Mouse (Mus musculus): ENCODE data around the gene Eprs.
A peak's percentile ranks its signal among the peaks of the same experiment; 100 is the strongest.
"Not testable (repeated sequence)": the region's sequence is repeated elsewhere in the genome, so short reads cannot be mapped to it uniquely, and the experiment has no call there.

The Eprs gene

DNA sequence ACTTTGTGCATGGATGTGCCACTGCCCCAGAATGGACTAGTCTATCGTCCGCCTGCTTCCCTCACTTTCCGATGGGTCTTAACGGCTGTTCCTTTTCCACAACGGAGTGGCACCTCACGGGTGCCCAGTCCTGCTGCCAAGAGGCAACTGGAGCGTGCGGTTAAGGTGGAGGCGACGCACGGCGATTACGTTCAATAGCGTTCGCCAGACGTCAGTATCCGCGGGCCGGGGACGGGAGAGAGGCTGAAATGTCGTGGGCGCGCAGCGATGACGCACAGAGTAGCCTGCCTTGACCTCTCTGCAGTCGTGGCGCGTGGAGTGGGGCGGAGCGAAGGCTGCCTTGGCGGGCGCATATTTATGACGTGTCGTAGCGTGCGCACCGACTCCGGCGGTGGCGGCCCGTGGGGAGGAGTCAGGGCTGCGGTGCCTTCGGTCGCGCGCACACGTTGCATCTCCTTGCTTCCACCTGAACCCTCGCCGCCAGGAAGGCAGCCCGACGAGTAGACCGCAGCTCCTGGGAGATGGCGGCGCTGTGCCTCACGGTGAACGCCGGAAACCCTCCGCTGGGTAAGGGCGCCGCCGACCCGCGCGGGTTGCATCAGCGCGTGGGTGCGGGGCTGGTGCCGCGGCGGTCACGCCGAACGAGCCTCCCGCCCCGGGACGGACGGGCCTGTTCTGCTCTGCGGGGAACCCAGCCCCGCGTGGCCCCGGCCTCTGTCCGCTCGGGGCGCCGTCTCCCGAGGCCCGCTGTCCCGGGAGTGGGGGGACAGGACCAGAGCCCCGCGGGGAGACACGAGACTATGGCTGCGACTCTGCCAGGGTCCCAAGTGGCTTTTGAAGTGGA is at the start of gene Eprs:
Gene Eprs, plus strand, starts transcription at position 368 of the 844 bp plus-strand sequence.
- DNase-seq (ENCODE audit: low spot score) = peak; percentile 99

GRCm38 (mm10) chr1:185314546-185314945 is 48.3 kb upstream of the Eprs start:
- no peak for DNase-seq (ENCODE audit: low spot score)

- DNase-seq (ENCODE audit: low spot score) = peak; percentile 63
Measured at GRCm38 (mm10) chr1:185315846-185316568, 46.8 kb upstream of the Eprs start.

DNA sequence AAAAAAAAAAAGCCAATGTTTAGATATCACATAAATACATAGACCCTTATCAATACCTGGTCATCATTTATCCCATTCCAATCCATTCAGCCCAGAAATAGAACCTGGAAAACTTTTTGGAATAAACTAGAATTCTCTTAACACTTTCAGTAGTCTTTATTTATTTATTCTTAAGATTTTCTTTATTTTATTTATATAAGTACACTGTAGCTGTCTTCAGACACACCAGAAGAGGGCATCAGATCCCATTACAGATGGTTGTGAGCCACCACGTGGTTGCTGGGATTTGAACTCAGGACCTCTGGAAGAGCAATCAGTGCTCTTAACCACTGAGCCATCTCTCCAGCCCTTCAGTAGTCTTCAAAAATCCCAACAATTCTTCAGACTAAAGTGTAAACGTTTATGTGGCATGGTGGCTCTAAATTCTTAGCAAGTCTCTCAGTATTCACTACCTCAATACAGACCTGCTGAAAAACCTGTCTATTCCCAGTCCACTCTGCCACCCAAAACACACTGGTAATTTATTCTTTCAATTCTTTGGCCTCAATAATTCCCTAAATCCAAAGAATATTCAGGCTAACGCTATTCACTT is 35.0 kb upstream of the Eprs start:
- not testable (repeated sequence) for DNase-seq (ENCODE audit: low spot score)

DNA sequence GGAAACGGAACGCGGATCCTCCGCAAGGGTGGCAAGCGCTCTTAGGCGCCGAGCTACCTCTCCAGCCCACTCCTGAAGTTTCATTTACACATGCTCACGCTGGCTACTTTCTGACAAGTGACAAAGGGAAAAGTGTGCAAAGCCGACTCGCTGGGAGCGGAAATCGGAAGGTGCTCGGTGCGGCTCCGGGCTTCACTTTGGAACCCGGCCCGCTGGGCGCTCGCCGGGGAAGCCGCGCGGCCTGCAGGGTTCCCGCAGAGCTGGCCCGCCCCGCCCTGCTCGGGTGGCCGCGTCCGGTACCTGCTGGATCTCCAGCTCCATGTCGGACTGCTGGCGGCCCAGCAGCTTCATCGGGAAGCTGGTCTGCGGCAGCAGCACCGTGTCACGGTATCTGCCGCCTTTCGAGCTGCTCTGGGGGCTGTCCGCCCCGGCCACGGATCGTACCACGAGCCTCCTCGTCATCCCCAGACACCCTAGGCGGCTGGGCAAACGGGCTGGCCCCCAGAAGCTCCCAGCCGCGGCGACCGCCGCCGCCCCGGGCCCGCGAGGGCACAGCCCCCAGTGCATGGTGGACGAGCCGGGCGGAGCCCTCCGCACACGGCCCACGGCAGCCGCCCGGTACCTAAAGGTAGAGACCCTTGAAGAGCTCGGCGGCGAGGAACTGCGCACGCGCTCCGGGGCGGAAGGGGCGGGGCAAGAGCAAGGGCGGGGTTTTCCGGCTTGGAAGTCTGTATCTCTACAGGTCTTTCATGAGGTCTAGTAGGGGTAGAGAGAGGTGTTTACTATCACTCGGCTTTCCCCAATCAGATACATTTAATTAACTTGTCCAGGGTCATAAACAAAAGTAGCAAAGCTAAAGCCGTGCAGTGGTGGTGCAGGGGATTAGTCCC is 33.9 kb upstream of the Eprs start, which contains the start of gene Iars2:
Gene Iars2, minus strand, starts transcription at position 676 of the 890 bp plus-strand sequence.
- peak; percentile 91 for DNase-seq (ENCODE audit: low spot score)

GRCm38 (mm10) chr1:185329851-185330250 is 33.0 kb upstream of the Eprs start:
- no peak for DNase-seq (ENCODE audit: low spot score)

GRCm38 (mm10) chr1:185331364-185331763 is 31.5 kb upstream of the Eprs start:
- DNase-seq (ENCODE audit: low spot score) = no peak

GRCm38 (mm10) chr1:185331983-185332430 is 30.8 kb upstream of the Eprs start, which contains the start of gene Bpnt1:
Gene Bpnt1 (plus strand): TSS chr1:185332149.
- DNase-seq (ENCODE audit: low spot score) = peak; percentile 87

- no peak for DNase-seq (ENCODE audit: low spot score)
Measured at GRCm38 (mm10) chr1:185333651-185334050, 29.2 kb upstream of the Eprs start.

DNA sequence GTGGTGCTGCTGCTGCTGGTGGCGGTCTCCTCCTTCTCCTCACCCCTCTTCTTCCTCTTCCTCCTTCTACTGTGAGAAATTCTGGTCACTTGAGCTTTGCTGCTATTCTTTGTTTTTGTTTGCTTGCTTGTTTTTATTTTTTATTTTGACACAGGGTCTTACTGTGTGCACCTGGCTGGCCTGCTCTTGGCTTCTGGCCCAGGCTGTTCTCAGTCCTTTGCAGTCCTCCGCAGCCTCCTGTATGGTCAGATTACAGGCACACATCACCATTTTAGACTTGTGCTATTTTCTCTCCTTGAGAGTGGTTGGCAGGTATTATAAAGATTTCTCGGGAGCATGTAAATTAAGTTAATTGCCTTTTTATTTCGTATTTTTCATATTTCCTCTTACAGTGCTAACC is 28.7 kb upstream of the Eprs start:
- DNase-seq (ENCODE audit: low spot score) = no peak

GRCm38 (mm10) chr1:185335231-185335765 is 27.5 kb upstream of the Eprs start:
- DNase-seq (ENCODE audit: low spot score) = no peak

DNA sequence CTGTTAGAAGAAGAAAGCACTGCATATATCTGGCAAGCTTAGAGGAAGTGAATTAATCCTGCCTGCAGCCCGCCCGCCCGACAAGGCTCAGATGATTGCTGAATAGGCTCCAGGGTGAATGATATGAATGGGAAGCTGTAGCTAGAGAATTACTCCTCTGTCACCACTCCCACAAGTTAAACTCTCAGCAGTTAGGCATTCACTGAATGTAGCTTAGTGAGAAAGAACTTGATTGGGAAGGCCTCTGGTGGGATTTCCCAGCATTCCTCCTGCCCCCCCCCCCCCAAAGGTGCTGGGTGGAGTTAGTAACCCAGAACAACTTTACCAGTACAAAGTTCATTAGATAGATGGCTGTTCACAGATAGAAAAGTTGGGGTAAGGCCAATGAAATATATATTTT is 26.3 kb upstream of the Eprs start:
- no peak for DNase-seq (ENCODE audit: low spot score)

DNA sequence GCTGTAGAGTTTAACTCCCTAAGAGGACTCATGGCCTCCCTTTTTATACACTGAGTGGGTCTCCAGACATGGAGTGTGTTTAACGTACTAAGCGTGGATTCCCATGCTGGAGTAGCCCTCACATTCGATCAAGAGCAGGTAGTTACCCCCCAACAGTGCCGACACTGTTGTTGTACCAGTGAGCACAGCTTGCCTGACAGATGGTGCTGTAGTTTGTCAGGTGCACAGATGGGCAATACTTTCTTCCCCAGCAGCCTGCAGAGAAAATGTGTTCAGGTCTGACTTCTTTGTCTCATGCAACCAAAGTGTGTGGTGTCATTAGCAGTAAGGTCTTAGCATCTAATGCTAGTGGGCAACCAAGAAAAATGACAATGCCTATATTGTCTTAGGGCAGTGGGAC is 20.4 kb upstream of the Eprs start:
- DNase-seq (ENCODE audit: low spot score) = no peak

DNA sequence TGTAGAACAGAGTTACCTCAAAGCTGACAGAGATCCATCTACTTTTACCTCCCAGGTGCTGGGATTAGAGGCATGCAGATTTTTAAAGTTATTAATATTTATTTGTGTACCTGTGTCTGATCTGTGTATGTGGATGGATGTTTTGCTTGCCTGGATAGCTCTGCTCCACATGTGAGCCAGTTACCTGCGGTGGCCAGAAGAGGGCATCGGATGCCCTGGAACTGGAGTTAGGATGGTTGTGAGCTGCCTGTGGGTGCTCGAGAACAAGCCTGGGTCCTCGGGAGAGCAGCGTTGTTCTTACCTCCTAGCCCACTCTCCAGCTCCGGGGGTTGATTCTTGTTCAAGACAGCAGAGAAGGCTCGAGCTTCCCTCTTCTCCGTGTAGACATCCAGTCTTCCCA is 19.4 kb upstream of the Eprs start:
- DNase-seq (ENCODE audit: low spot score) = no peak

- no peak for DNase-seq (ENCODE audit: low spot score)
Measured at GRCm38 (mm10) chr1:185346188-185346587, 16.7 kb upstream of the Eprs start.

DNA sequence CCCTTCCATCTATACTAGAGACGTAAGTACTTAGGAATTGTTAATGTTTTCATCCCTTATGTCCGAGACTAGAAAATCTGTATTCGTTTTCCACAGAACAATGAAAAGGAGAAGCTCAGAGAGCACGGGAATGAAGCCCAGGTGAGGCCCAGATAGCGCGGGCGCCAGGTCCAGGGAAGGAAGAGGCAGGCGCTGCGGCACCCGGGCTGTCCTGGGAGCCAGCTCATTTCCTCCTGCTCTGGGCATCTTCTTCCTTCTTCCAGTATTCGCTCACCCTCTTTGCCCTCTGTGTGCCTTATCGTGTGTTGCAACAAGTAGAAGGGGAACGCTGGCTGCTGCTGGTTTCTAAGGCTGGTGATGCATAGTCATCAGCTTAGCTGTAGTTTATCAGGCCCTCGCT is 13.1 kb upstream of the Eprs start:
- DNase-seq (ENCODE audit: low spot score) = no peak

GRCm38 (mm10) chr1:185350611-185351010 is 12.2 kb upstream of the Eprs start:
- DNase-seq (ENCODE audit: low spot score) = no peak

DNA sequence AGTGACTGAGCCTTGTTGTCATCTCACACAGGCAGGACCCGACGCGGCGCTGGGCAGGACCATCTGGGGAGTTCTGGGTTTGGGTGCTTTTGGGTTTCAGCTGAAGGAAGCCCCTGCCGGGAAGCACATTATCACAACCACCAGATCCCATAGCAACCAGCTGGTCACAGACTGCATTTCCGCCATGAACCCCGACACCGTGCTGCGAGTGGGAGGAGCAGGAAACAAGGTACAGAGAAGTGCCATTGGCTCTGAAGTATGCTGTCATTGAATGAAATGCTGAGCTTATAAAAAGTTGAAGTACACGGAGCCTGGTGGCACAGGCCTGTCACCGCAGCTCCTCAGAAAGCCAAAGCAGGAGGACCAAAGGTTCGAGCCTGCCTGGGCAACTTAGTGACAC is 10.7 kb upstream of the Eprs start:
- DNase-seq (ENCODE audit: low spot score) = no peak

- no peak for DNase-seq (ENCODE audit: low spot score)
Measured at GRCm38 (mm10) chr1:185353351-185353750, 9.5 kb upstream of the Eprs start.

DNA sequence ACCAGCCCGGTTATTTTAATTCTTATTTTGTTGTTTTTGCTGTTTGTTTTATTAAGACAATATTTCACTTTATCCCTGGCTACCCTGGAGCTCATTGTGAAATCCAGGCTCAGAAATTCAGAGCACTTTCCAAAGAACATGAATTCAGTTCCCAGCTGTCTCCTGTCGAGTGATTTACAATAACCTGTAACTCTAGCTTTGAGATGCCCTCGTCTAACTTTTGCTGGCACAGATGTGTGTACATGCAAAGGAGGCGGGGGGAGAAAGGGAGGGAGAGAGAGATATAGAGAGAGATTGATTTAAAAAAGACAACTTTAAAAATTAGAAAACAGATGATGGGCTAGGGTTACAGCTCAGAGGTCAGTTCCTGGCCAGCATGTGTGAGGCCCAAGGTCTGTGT is 8.1 kb upstream of the Eprs start:
- no peak for DNase-seq (ENCODE audit: low spot score)

DNA sequence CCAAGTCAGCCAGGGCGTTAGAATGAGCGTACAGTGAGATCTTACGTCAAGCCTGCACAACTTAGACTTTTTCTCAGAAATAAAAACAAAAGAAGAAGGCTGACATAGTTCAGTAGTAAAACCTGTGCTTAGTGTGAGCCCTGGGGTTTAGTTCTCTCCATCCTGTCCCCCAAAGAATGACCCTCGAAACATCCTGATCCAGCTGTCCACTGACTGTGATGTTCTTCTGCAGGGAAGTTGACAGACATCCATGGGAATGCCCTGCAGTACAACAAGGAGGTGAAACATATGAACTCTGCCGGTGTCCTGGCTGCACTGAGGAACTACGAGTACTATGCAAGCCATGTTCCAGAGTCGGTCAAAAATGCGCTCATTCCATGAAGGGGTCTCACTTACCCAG is 6.6 kb upstream of the Eprs start:
- DNase-seq (ENCODE audit: low spot score) = no peak
